Mouse (Mus musculus) kidney, embryonic 16.5 days (tissue): ENCODE data around the gene Recql. TPM values are rescaled to one million over a fixed set of nuclear protein-coding genes. Genes with fewer than 3 reads are reported as not detected.
A peak's percentile ranks its signal among the peaks of the same experiment; 100 is the strongest.
"Not testable (repeated sequence)": the region's sequence is repeated elsewhere in the genome, so short reads cannot be mapped to it uniquely, and the experiment has no call there.

Experiments used
- ATAC-seq: fragments of 200-750 bp; cut with Nextera tagmentation; 2 replicates; pipeline ENCODE4 v1.8.0; 2017; ENCODE audit warnings: moderate TSS enrichment; ENCODE audit not compliant: low FRiP score, low TSS enrichment
- H3K27ac ChIP-seq: fragments of 300-500 bp; sonication (generic); 2 replicates; pipeline ENCODE4 v1.5.1; 2014; ENCODE audit warnings: low read length
- H3K27me3 ChIP-seq: fragments of 300-500 bp; sonication (generic); 2 replicates; pipeline ENCODE4 v1.6.1; 2014; ENCODE audit warnings: low read length, control low read depth, mixed read lengths; ENCODE audit not compliant: insufficient read depth
- H3K36me3 ChIP-seq: fragments of 300-500 bp; sonication (generic); 2 replicates; pipeline ENCODE4 v1.6.1; 2014; ENCODE audit warnings: low read length, control low read depth, mixed read lengths; ENCODE audit not compliant: insufficient read depth
- H3K4me1 ChIP-seq: fragments of 300-500 bp; sonication (generic); 2 replicates; pipeline ENCODE4 v1.6.1; 2014; ENCODE audit warnings: low read length, control low read depth, mixed read lengths; ENCODE audit not compliant: insufficient read depth
- H3K4me2 ChIP-seq: fragments of 300-500 bp; sonication (generic); replicated peaks from 2 replicates; pipeline ENCODE4 v1.6.1; 2014; ENCODE audit warnings: low read depth, low read length
- H3K4me3 ChIP-seq: fragments of 300-500 bp; sonication (generic); 2 replicates; pipeline ENCODE4 v1.5.1; 2014; ENCODE audit warnings: mild to moderate bottlenecking, low read length
- H3K9ac ChIP-seq: fragments of 300-500 bp; sonication (generic); replicated peaks from 2 replicates; pipeline ENCODE4 v1.6.1; 2014; ENCODE audit warnings: low read length
- H3K9me3 ChIP-seq: fragments of 300-500 bp; sonication (generic); 2 replicates; pipeline ENCODE4 v1.6.1; 2016; ENCODE audit warnings: low read length, control low read depth
- WGBS: fragments of 180-500 bp; shearing (Covaris S2); extraction: QIAGEN DNeasy Blood & Tissue Kit; methylation state at CpG from one replicate; pipeline ENCODE4 v1.1.7; 2014; 5-methylcytosine and 5-hydroxymethylcytosine counted together
- polyA plus RNA-seq: library from polyadenylated mRNA; unstranded; fragments of >200 nt; fragmentation: Nextera tagmentation; extraction: Ambion mirVana; gene quantifications from 2 replicates; pipeline ENCODE4 v1.2.1, GENCODE M21; 2015

Gene Recql
- polyA plus RNA-seq, 1 experiment from 2014 or later, result 26.3 TPM

DNA sequence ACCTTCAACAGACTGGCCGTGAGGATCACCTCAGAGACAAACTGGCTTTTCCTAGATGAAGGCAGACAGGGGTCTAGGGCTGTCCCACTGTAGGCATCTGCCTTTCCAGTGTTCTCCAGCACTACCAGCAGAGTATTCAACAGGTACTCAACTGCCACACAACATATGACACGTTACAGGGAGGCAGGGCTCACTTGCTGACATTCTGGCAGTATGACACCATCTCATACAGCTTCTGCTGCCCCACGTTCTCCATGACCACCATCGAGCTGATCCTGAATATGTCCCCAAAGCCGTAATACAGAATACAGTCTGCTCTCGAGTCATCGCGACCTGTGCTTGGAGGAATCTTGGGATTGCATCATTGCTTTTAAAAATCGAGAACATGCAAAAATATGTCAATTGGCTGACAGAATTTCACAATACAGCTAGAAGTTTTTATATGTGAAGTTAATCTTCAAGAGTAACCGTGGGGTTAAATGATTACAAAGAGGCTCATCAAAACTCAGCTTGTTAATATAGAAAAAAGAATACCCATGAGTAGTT, 20.3 kb downstream of the Recql start:
- no peak overlapping the region for H3K4me3 ChIP-seq
- peaks cover 25% of the 10 kb centered on the region for H3K36me3 ChIP-seq
- no peaks in the 10 kb centered on the region for H3K27me3 ChIP-seq
- ATAC-seq, result no peak; the same call in 1 of the 2 replicates
- H3K27ac ChIP-seq, result no peak overlapping the region
- no peak overlapping the region for H3K9ac ChIP-seq
- WGBS, result 89% methylated on average over 10 of the region's 10 CpGs
- H3K4me2 ChIP-seq, result no peak overlapping the region
- no peaks in the 10 kb centered on the region for H3K4me1 ChIP-seq
- H3K9me3 ChIP-seq, result no peaks in the 10 kb centered on the region

DNA sequence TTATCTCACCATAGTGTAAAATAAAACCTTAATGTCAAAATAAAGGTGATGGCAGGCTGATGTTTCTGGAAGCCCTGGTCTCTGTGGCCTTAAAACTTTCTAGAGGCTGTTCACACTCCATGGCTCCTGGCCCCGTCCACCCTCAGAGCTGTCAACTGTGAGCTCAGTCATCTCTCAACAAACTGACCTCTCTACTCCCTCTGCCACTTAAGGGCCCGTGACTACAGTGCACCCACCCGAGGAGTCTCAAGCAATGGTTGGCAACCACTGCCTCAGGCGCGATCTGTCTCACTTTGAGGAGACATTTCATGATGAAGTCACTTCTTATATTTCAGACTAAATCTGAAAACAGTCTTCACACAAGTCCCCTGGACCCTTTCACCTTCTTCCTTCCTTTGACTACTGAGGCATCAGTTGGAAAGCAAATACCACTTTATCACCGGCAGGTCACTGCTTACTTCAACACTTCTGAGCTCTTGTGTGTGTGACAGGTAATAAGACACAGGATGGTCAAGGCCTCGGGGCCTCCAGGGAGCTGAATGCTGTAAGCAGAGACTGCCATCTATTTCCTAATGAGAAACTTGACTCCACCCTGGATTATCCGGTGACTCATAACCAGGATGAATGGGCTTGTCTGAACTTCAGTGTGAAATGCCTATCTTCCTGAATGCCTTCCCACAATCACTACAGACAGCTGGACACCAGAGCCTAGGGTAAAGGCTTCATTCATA, 21.0 kb downstream of the Recql start:
- Histone ChIP-seq H3K36me3 (peaks cover 27% of the 10 kb centered on the region), H3K27ac (no peak overlapping the region), H3K4me1 (no peaks in the 10 kb centered on the region), H3K9ac (no peak overlapping the region), H3K4me2 (no peak overlapping the region), H3K27me3 (no peaks in the 10 kb centered on the region), H3K9me3 (no peaks in the 10 kb centered on the region), H3K4me3 (no peak overlapping the region)
- WGBS, result 49% methylated on average over 8 of the region's 8 CpGs
- ATAC-seq, result peak; percentile 75

- no peak for ATAC-seq
- no peaks in the 10 kb centered on the region for H3K27me3 ChIP-seq
- no peak overlapping the region for H3K9ac ChIP-seq
- H3K36me3 ChIP-seq, result peaks cover 34% of the 10 kb centered on the region
- no peak overlapping the region for H3K27ac ChIP-seq
- no peak overlapping the region for H3K4me3 ChIP-seq
- H3K4me2 ChIP-seq, result no peak overlapping the region
- no peaks in the 10 kb centered on the region for H3K9me3 ChIP-seq
- 70% methylated on average over 9 of the region's 9 CpGs for WGBS
- H3K4me1 ChIP-seq, result no peaks in the 10 kb centered on the region
Observed at GRCm38 (mm10) chr6:142363019-142363576, 23.8 kb downstream of the Recql start.

- no peak overlapping the region for H3K27ac ChIP-seq
- H3K36me3 ChIP-seq, result peaks cover 31% of the 10 kb centered on the region
- ATAC-seq, result no peak
- no peaks in the 10 kb centered on the region for H3K9me3 ChIP-seq
- no peaks in the 10 kb centered on the region for H3K27me3 ChIP-seq
- WGBS, result 91% methylated on average over 6 of the region's 6 CpGs
- no peak overlapping the region for H3K4me2 ChIP-seq
- no peak overlapping the region for H3K4me3 ChIP-seq
- H3K4me1 ChIP-seq, result no peaks in the 10 kb centered on the region
- H3K9ac ChIP-seq, result no peak overlapping the region
Observed at GRCm38 (mm10) chr6:142362036-142362435, 24.9 kb downstream of the Recql start.

DNA sequence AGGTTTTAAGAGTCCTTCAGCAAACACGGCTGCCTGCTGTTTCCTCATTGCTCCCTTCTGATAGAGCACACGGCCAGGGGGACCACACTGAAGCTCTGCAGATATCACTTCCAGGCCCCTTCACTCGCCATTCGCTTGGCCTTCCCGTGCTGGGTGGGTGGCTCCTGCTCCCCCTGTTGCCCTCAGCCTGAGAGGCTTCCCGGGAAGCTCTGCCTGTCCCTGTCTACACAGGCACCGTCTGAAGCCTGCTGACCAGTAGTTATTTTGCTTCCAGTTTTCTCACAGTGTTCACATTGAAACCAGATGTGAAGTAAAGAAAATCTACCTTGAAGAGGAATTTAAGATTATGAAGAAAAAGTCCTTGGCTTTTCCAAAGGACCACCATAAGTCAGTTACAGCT, 29.8 kb downstream of the Recql start:
- H3K36me3 ChIP-seq, result peaks cover 39% of the 10 kb centered on the region
- H3K4me3 ChIP-seq, result no peak overlapping the region

GRCm38 (mm10) chr6:142352099-142352498, 34.8 kb downstream of the Recql start:
- H3K36me3 ChIP-seq, result peaks cover 31% of the 10 kb centered on the region
- not testable (repeated sequence) for H3K27ac ChIP-seq, H3K9ac ChIP-seq, H3K4me1 ChIP-seq, H3K9me3 ChIP-seq, H3K4me3 ChIP-seq, H3K27me3 ChIP-seq, ATAC-seq, H3K4me2 ChIP-seq
- 91% methylated on average over 3 of the region's 3 CpGs for WGBS

More for the DNA sequence above, 29.8 kb downstream of the Recql start:
- ATAC-seq, result no peak
- H3K9ac ChIP-seq, result no peak overlapping the region
- 76% methylated on average over 7 of the region's 7 CpGs for WGBS
- no peaks in the 10 kb centered on the region for H3K27me3 ChIP-seq
- H3K9me3 ChIP-seq, result no peaks in the 10 kb centered on the region
- H3K4me2 ChIP-seq, result no peak overlapping the region
- H3K27ac ChIP-seq, result no peak overlapping the region
- no peaks in the 10 kb centered on the region for H3K4me1 ChIP-seq

GRCm38 (mm10) chr6:142347431-142348385, 39.2 kb downstream of the Recql start:
- 78% methylated on average over 11 of the region's 11 CpGs for WGBS
- H3K4me3 ChIP-seq, result no peak overlapping the region
- H3K27ac ChIP-seq, result no peak overlapping the region
- no peaks in the 10 kb centered on the region for H3K9me3 ChIP-seq
- no peak for ATAC-seq
- peaks cover 9% of the 10 kb centered on the region for H3K4me1 ChIP-seq
- H3K4me2 ChIP-seq, result no peak overlapping the region
- H3K27me3 ChIP-seq, result no peaks in the 10 kb centered on the region
- H3K9ac ChIP-seq, result no peak overlapping the region
- peaks cover 16% of the 10 kb centered on the region for H3K36me3 ChIP-seq

DNA sequence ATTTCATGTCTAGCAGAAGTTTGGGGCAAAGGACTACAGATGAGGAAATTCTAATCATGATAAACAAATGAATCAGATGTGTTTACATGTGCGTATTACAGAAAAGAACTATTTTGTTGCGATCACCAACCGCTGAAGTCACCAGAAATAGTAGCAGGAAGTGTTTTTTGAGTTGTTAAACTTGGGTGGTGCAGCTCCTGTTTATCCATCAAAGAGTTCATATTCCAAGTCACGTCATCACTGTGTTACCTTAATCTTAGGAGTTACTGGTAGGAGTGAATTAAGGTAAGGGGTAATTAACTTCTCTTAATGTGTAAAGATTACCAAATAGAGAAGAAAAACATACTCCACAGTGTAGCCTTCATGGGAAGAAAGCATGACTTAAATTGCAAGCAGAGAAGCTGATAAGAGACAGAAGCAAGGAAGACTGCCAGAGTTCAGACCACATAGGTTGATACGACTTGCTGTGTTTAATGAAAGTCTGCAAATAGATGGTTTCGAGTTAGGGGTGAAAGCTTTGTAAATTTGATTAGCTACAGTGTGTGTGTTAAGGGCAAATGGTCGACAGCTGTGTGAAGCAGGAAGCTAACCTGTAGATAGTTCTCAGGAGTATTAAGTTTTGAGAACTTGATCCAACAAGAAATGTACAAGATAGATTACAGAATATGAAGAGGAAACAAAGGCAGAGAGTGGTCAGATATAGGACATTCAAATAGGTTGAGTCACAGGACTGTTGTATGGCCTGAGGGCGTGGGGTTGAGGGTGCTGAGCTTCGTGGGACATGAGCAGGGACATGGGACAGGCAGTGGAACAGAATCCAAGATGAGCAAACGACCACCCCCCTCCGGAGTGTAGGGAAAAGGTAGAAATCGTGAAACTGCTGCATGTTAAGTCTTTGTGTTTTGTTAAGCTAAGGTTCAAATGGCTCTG, 40.4 kb downstream of the Recql start:
- Histone ChIP-seq H3K36me3 (peaks cover 12% of the 10 kb centered on the region), H3K27me3 (no peaks in the 10 kb centered on the region), H3K9ac (peak overlapping the region; percentile 77), H3K27ac (no peak overlapping the region), H3K4me1 (peaks cover 9% of the 10 kb centered on the region), H3K4me3 (peak overlapping the region; percentile 80), H3K4me2 (peak overlapping the region; percentile 65), H3K9me3 (no peaks in the 10 kb centered on the region)
- ATAC-seq, result no peak
- WGBS, result 53% methylated on average over 12 of the region's 12 CpGs
